Mouse (Mus musculus) liver, embryonic 14 days (tissue): ENCODE results near the gene Samhd1. TPM values are rescaled to one million over a fixed set of nuclear protein-coding genes. Genes with fewer than 3 reads are reported as not detected.

ENCODE experiments used
- polyA plus RNA-seq: library from polyadenylated mRNA; depleted of rRNA; stranded (reverse); fragments of >200 nt; gene quantifications from 2 replicates; pipeline ENCODE4 v1.2.3, GENCODE M21; 2012; rRNA removed

Gene Samhd1
- polyA plus RNA-seq: 11.5 and 14.8 TPM in 2 replicates

GRCm38 (mm10) chr2:157135014-157135413 is at the start of gene Samhd1:
TSS of gene Samhd1 (minus strand) at chr2:157135265.

GRCm38 (mm10) chr2:157086796-157087195 is 48.3 kb downstream of the Samhd1 start, which contains the start of gene Tldc2:
TSS of gene Tldc2 (plus strand) at chr2:157087055.

GRCm38 (mm10) chr2:157078793-157079700 is 56.0 kb downstream of the Samhd1 start, which contains the start of gene Soga1:
TSS of gene Soga1 (minus strand) at chr2:157079254.

Other genes starting within 250 kb of the Samhd1 start
- 0.90 and 0.93 TPM in 2 replicates for gene Sla2, start 248.1 kb downstream of the Samhd1 start, polyA plus RNA-seq
- gene Ndrg3, start 143.2 kb downstream of the Samhd1 start, polyA plus RNA-seq: 28.4 and 33.4 TPM in 2 replicates
- gene Dsn1, start 128.1 kb downstream of the Samhd1 start, polyA plus RNA-seq: 19.1 and 21.6 TPM in 2 replicates
- 1.6 and 1.8 TPM in 2 replicates for gene Soga1, start 56.0 kb downstream of the Samhd1 start, polyA plus RNA-seq
- gene Tldc2, start 48.2 kb downstream of the Samhd1 start, polyA plus RNA-seq: 0.06 and 0.13 TPM in 2 replicates
- gene Rbl1, start 69.3 kb upstream of the Samhd1 start, polyA plus RNA-seq: 14.6 and 17.6 TPM in 2 replicates
- 90.0 and 107 TPM in 2 replicates for gene Rpn2, start 143.8 kb upstream of the Samhd1 start, polyA plus RNA-seq
- gene Mroh8, start 144.3 kb upstream of the Samhd1 start, polyA plus RNA-seq: 0.08 and 0.12 TPM in 2 replicates
- 0.09 TPM in 1 of 2 replicates, not detected in the other for gene Ghrh, start 212.2 kb upstream of the Samhd1 start, polyA plus RNA-seq
- 14.1 and 14.8 TPM in 2 replicates for gene Manbal, start 232.3 kb upstream of the Samhd1 start, polyA plus RNA-seq